Mouse (Mus musculus): Measurements from ENCODE around the gene Tut4. TPM values are rescaled to one million over a fixed set of nuclear protein-coding genes. Genes with fewer than 3 reads are reported as not detected.

Gene Tut4
- polyA plus RNA-seq, 1 experiment from 2014 or later, result 110 TPM

DNA sequence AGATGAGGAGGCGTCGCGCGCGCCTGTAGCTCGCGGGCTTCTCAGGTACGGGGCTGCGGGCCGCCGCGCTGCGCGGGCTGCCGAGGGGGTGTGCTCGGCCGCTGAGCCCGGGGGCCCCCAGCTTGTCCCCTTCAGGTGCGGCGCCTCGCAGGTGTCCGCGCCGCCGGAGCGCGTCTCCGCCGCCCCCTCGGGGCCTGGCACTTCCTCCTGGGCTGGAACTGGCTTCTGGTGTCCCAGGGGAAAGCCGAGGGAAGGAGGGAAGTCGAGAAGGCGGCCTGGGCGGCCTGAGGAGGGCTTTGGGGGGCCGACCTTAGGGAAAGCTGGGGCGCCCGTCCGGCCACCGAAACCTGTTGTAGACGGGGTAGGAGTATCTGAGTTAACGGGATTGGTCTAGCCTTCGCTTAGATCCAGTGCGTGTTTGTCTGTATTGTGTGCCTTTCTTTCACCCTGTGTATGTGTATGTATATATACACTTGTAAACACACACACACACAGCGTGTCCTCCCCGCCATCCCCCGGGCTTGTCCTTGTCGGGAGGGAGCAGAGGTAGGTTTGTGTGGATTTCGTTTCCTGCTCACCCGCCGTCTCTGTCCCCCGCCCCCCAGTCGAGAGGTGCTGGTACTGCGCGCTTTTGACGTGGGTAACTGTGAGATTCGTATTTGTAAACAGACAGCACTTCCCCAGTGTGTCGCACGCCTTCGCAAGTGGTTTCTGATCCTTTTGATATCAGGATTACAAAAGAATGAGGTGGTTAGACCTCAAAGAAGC, 1.1 kb downstream of the Tut4 start:
- peak overlapping the region; percentile 99 for H3K27ac ChIP-seq (replicated peaks; ENCODE audit: low read depth, low read length)
- H3K27me3 ChIP-seq (ENCODE audit: control insufficient read depth, insufficient read depth, low read length), result no peaks in the 10 kb centered on the region
- no peaks in the 10 kb centered on the region; the same call in 1 of the 2 replicates for H3K4me1 ChIP-seq (ENCODE audit: control insufficient read depth, insufficient read depth, low read length)
- DNase-seq (ENCODE audit: low spot score) (peak; percentile 69), ATAC-seq (replicated peaks; ENCODE audit: insufficient number of reproducible peaks, low FRiP score, low TSS enrichment, low read depth) (peak; percentile 51)
- under 1% methylated on average over 44 of the region's 59 CpGs for WGBS
- peak overlapping the region; percentile 42 for H3K4me2 ChIP-seq (ENCODE audit: low read depth, low read length)
- H3K9me3 ChIP-seq (replicated peaks; ENCODE audit: control insufficient read depth, low read length), result no peaks in the 10 kb centered on the region
- no peaks in the 10 kb centered on the region for H3K36me3 ChIP-seq (replicated peaks; ENCODE audit: control insufficient read depth, insufficient read depth, low read depth, low read length)
- H3K4me3 ChIP-seq (ENCODE audit: low read depth, low read length), result peak overlapping the region; percentile 89
- peak overlapping the region; percentile 96 for H3K9ac ChIP-seq (replicated peaks; ENCODE audit: low read length)

DNA sequence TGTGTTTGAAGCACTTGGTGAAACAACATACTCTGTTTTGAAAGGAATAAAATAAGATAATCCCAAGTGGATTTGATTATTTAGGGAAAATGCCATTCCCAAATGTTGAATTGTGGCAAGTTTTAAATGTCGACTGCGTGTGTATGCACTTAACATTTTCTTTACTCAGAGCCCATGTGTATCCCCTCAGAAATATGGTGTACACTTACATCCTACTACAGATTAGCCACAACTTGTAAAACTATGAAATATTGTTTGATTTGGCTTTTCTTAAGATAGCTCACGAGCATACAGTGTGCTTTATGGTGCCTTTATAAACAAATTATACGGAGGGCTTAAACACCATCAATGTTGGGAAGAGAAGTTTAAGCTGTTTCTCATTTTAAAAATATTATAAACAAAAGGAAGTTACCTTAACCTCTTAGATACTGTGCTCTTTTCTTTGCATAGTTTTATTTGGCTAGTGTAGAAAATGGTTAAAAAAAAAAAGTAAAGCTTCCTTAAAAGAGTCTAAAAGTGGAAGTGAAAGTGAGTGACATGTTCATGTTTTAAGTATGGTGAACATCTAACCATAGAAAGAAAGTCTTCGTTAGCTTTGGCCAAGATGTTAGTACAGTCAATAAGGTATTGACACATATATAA, 2.2 kb downstream of the Tut4 start:
- Histone ChIP-seq H3K27me3 (ENCODE audit: control insufficient read depth, insufficient read depth, low read length) (no peaks in the 10 kb centered on the region), H3K4me1 (ENCODE audit: control insufficient read depth, insufficient read depth, low read length) (no peaks in the 10 kb centered on the region; the same call in 1 of the 2 replicates), H3K9me3 (replicated peaks; ENCODE audit: control insufficient read depth, low read length) (no peaks in the 10 kb centered on the region), H3K9ac (replicated peaks; ENCODE audit: low read length) (peak overlapping the region; percentile 22; the same call in 1 of the 2 replicates), H3K4me2 (ENCODE audit: low read depth, low read length) (peak overlapping the region; percentile 42), H3K27ac (replicated peaks; ENCODE audit: low read depth, low read length) (no peak overlapping the region), H3K36me3 (replicated peaks; ENCODE audit: control insufficient read depth, insufficient read depth, low read depth, low read length) (no peaks in the 10 kb centered on the region), H3K4me3 (ENCODE audit: low read depth, low read length) (peak overlapping the region; percentile 89)
- 50% methylated on average over 5 of the region's 5 CpGs for WGBS
- DNase-seq (ENCODE audit: low spot score) (no peak), ATAC-seq (replicated peaks; ENCODE audit: insufficient number of reproducible peaks, low FRiP score, low TSS enrichment, low read depth) (no peak)

DNA sequence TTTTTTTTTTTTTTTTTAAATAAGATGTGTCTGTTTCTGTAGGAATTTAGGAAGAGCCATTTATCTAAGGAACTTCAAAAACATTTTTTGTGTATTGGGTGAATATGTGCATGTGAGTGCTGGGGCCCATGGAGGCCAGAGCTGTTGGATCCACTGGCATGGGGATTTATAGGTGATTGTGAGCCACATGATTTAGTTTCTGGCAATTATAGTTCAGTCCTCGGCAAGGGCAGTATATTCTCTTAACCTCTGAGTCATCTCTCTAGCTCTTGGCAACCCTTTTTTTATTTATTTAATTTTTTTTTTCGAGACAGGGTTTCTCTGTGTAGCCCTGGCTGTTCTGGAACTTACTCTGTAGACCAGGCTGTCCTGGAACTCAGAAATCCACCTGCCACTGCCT, 14.4 kb downstream of the Tut4 start:
- Histone ChIP-seq H3K27me3 (ENCODE audit: control insufficient read depth, insufficient read depth, low read length) (no peaks in the 10 kb centered on the region), H3K4me3 (ENCODE audit: low read depth, low read length) (no peak overlapping the region), H3K9me3 (replicated peaks; ENCODE audit: control insufficient read depth, low read length) (no peaks in the 10 kb centered on the region), H3K4me1 (ENCODE audit: control insufficient read depth, insufficient read depth, low read length) (no peaks in the 10 kb centered on the region), H3K4me2 (ENCODE audit: low read depth, low read length) (no peak overlapping the region), H3K9ac (replicated peaks; ENCODE audit: low read length) (no peak overlapping the region), H3K27ac (replicated peaks; ENCODE audit: low read depth, low read length) (no peak overlapping the region), H3K36me3 (replicated peaks; ENCODE audit: control insufficient read depth, insufficient read depth, low read depth, low read length) (no peaks in the 10 kb centered on the region)
- DNase-seq (ENCODE audit: low spot score) (no peak), ATAC-seq (replicated peaks; ENCODE audit: insufficient number of reproducible peaks, low FRiP score, low TSS enrichment, low read depth) (no peak)
- 87% methylated on average over 2 of the region's 2 CpGs for WGBS

GRCm38 (mm10) chr4:108482776-108483175, 23.6 kb downstream of the Tut4 start:
- H3K27ac ChIP-seq (replicated peaks; ENCODE audit: low read depth, low read length), result no peak overlapping the region
- peaks cover 7% of the 10 kb centered on the region; the same call in 1 of the 2 replicates for H3K36me3 ChIP-seq (replicated peaks; ENCODE audit: control insufficient read depth, insufficient read depth, low read depth, low read length)
- H3K4me3 ChIP-seq (ENCODE audit: low read depth, low read length), result no peak overlapping the region
- H3K9ac ChIP-seq (replicated peaks; ENCODE audit: low read length), result no peak overlapping the region
- H3K4me1 ChIP-seq (ENCODE audit: control insufficient read depth, insufficient read depth, low read length), result no peaks in the 10 kb centered on the region
- H3K27me3 ChIP-seq (ENCODE audit: control insufficient read depth, insufficient read depth, low read length), result no peaks in the 10 kb centered on the region
- H3K4me2 ChIP-seq (ENCODE audit: low read depth, low read length), result no peak overlapping the region
- H3K9me3 ChIP-seq (replicated peaks; ENCODE audit: control insufficient read depth, low read length), result no peaks in the 10 kb centered on the region
- ATAC-seq (replicated peaks; ENCODE audit: insufficient number of reproducible peaks, low FRiP score, low TSS enrichment, low read depth) (no peak), DNase-seq (ENCODE audit: low spot score) (no peak)

GRCm38 (mm10) chr4:108484230-108484629, 25.0 kb downstream of the Tut4 start:
- ATAC-seq (replicated peaks; ENCODE audit: insufficient number of reproducible peaks, low FRiP score, low TSS enrichment, low read depth) (no peak), DNase-seq (ENCODE audit: low spot score) (no peak)
- Histone ChIP-seq H3K4me2 (ENCODE audit: low read depth, low read length) (no peak overlapping the region), H3K36me3 (replicated peaks; ENCODE audit: control insufficient read depth, insufficient read depth, low read depth, low read length) (peaks cover 7% of the 10 kb centered on the region; the same call in 1 of the 2 replicates), H3K9me3 (replicated peaks; ENCODE audit: control insufficient read depth, low read length) (no peaks in the 10 kb centered on the region), H3K4me1 (ENCODE audit: control insufficient read depth, insufficient read depth, low read length) (no peaks in the 10 kb centered on the region), H3K9ac (replicated peaks; ENCODE audit: low read length) (no peak overlapping the region), H3K4me3 (ENCODE audit: low read depth, low read length) (no peak overlapping the region), H3K27ac (replicated peaks; ENCODE audit: low read depth, low read length) (no peak overlapping the region), H3K27me3 (ENCODE audit: control insufficient read depth, insufficient read depth, low read length) (no peaks in the 10 kb centered on the region)
- WGBS, result 95% methylated on average over 4 of the region's 4 CpGs

GRCm38 (mm10) chr4:108503023-108503422, 43.8 kb downstream of the Tut4 start:
- ATAC-seq (replicated peaks; ENCODE audit: insufficient number of reproducible peaks, low FRiP score, low TSS enrichment, low read depth) (no peak), DNase-seq (ENCODE audit: low spot score) (no peak)
- no peak overlapping the region for H3K4me2 ChIP-seq (ENCODE audit: low read depth, low read length)
- H3K9ac ChIP-seq (replicated peaks; ENCODE audit: low read length), result no peak overlapping the region
- H3K36me3 ChIP-seq (replicated peaks; ENCODE audit: control insufficient read depth, insufficient read depth, low read depth, low read length), result peaks cover 7% of the 10 kb centered on the region
- no peaks in the 10 kb centered on the region for H3K27me3 ChIP-seq (ENCODE audit: control insufficient read depth, insufficient read depth, low read length)
- 83% methylated on average over 2 of the region's 2 CpGs for WGBS
- no peaks in the 10 kb centered on the region for H3K9me3 ChIP-seq (replicated peaks; ENCODE audit: control insufficient read depth, low read length)
- no peak overlapping the region for H3K4me3 ChIP-seq (ENCODE audit: low read depth, low read length)
- H3K4me1 ChIP-seq (ENCODE audit: control insufficient read depth, insufficient read depth, low read length), result no peaks in the 10 kb centered on the region
- no peak overlapping the region for H3K27ac ChIP-seq (replicated peaks; ENCODE audit: low read depth, low read length)

DNA sequence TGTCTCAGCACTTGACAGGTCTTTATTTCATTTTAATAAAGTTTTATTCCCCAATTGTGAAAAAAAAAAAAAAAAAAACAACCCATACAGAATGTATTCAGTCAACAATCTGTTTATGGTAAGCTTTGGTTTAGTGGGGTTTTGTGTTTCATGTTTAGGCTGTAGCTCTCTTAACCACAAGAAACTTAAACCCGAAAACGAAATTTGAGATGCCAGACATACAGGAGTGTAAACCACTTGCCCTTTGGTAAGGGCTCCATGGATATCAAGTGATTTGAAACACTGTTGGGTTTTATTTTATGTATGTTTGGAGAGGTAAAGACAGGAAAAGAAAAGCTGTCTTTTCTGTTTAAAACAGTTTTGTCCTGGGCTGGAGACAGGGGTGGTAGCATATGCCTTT, 80.5 kb downstream of the Tut4 start:
- Histone ChIP-seq H3K27ac (replicated peaks; ENCODE audit: low read depth, low read length) (no peak overlapping the region), H3K27me3 (ENCODE audit: control insufficient read depth, insufficient read depth, low read length) (no peaks in the 10 kb centered on the region), H3K4me1 (ENCODE audit: control insufficient read depth, insufficient read depth, low read length) (no peaks in the 10 kb centered on the region), H3K4me3 (ENCODE audit: low read depth, low read length) (no peak overlapping the region), H3K9me3 (replicated peaks; ENCODE audit: control insufficient read depth, low read length) (no peaks in the 10 kb centered on the region), H3K36me3 (replicated peaks; ENCODE audit: control insufficient read depth, insufficient read depth, low read depth, low read length) (peaks cover 2% of the 10 kb centered on the region), H3K9ac (replicated peaks; ENCODE audit: low read length) (no peak overlapping the region), H3K4me2 (ENCODE audit: low read depth, low read length) (no peak overlapping the region)
- DNase-seq (ENCODE audit: low spot score) (peak; percentile 53), ATAC-seq (replicated peaks; ENCODE audit: insufficient number of reproducible peaks, low FRiP score, low TSS enrichment, low read depth) (no peak)
- WGBS, result 79% methylated on average over 2 of the region's 2 CpGs

- H3K27ac ChIP-seq (replicated peaks; ENCODE audit: low read depth, low read length), result no peak overlapping the region
- H3K27me3 ChIP-seq (ENCODE audit: control insufficient read depth, insufficient read depth, low read length), result no peaks in the 10 kb centered on the region
- H3K4me1 ChIP-seq (ENCODE audit: control insufficient read depth, insufficient read depth, low read length), result no peaks in the 10 kb centered on the region
- H3K4me3 ChIP-seq (ENCODE audit: low read depth, low read length), result no peak overlapping the region
- DNase-seq (ENCODE audit: low spot score), result no peak
- H3K36me3 ChIP-seq (replicated peaks; ENCODE audit: control insufficient read depth, insufficient read depth, low read depth, low read length), result peaks cover 14% of the 10 kb centered on the region
- no peak overlapping the region for H3K9ac ChIP-seq (replicated peaks; ENCODE audit: low read length)
- WGBS, result 79% methylated on average over 1 of the region's 1 CpGs
- no peak overlapping the region for H3K4me2 ChIP-seq (ENCODE audit: low read depth, low read length)
- no peaks in the 10 kb centered on the region for H3K9me3 ChIP-seq (replicated peaks; ENCODE audit: control insufficient read depth, low read length)
- no peak for ATAC-seq (replicated peaks; ENCODE audit: insufficient number of reproducible peaks, low FRiP score, low TSS enrichment, low read depth)
These were observed 105.8 kb downstream of the Tut4 start for GRCm38 (mm10) chr4:108565026-108565425.
